Mouse (Mus musculus): ENCODE results near the gene Olfr571.

Gene Olfr571

GRCm38 (mm10) chr7:102917032-102917875 lies at the start of gene Olfr571:
Olfr571 (minus strand) TSS chr7:102917536.
- no peak for DNase-seq (ENCODE audit: low spot score in 2 of 2)

- DNase-seq (ENCODE audit: low spot score in 2 of 2), result no peak
Observed at GRCm38 (mm10) chr7:102962360-102962759, 45.0 kb upstream of the Olfr571 start, which contains the start of gene Olfr576. Olfr576 (plus strand) TSS chr7:102962660.

GRCm38 (mm10) chr7:102958593-102958992 lies 41.3 kb upstream of the Olfr571 start, which contains the start of gene Olfr575:
Olfr575 (minus strand) TSS chr7:102958775.
- no peak for DNase-seq (ENCODE audit: low spot score in 2 of 2)

- DNase-seq (ENCODE audit: low spot score in 2 of 2), result no peak
Observed at GRCm38 (mm10) chr7:102958137-102958536, 40.8 kb upstream of the Olfr571 start.

- no peak for DNase-seq (ENCODE audit: low spot score in 2 of 2)
Observed at GRCm38 (mm10) chr7:102950732-102951131, 33.4 kb upstream of the Olfr571 start.

- DNase-seq (ENCODE audit: low spot score in 2 of 2), result no peak
Observed at GRCm38 (mm10) chr7:102948167-102948566, 30.8 kb upstream of the Olfr571 start, which contains the start of gene Olfr574. Olfr574 (plus strand) TSS chr7:102948467.

GRCm38 (mm10) chr7:102943417-102943816 lies 26.1 kb upstream of the Olfr571 start:
- DNase-seq (ENCODE audit: low spot score in 2 of 2), result no peak

GRCm38 (mm10) chr7:102942475-102942874 lies 25.1 kb upstream of the Olfr571 start, which contains the start of gene Olfr573-ps1:
Olfr573-ps1 (minus strand) TSS chr7:102942575.
- no peak for DNase-seq (ENCODE audit: low spot score in 2 of 2)

GRCm38 (mm10) chr7:102927105-102927504 lies 9.8 kb upstream of the Olfr571 start:
- DNase-seq (ENCODE audit: low spot score in 2 of 2), result no peak

- no peak for DNase-seq (ENCODE audit: low spot score in 2 of 2)
Observed at GRCm38 (mm10) chr7:102924109-102924508, 6.8 kb upstream of the Olfr571 start, which contains the start of gene Olfr572. Olfr572 (plus strand) TSS chr7:102924409.

- no peak for DNase-seq (ENCODE audit: low spot score in 2 of 2)
Observed at GRCm38 (mm10) chr7:102919632-102920031, 2.3 kb upstream of the Olfr571 start.

- DNase-seq (ENCODE audit: low spot score in 2 of 2), result no peak
Observed at GRCm38 (mm10) chr7:102916405-102916804, 931 bp downstream of the Olfr571 start.

- DNase-seq (ENCODE audit: low spot score in 2 of 2), result no peak
Observed at GRCm38 (mm10) chr7:102915261-102915660, 2.1 kb downstream of the Olfr571 start.

- no peak for DNase-seq (ENCODE audit: low spot score in 2 of 2)
Observed at GRCm38 (mm10) chr7:102890782-102891181, 26.6 kb downstream of the Olfr571 start, which contains the start of gene Olfr569. Olfr569 (minus strand) TSS chr7:102890882.

GRCm38 (mm10) chr7:102876822-102877221 lies 40.5 kb downstream of the Olfr571 start, which contains the start of gene Olfr568:
Olfr568 (plus strand) TSS chr7:102877122.
- DNase-seq (ENCODE audit: low spot score in 2 of 2), result no peak

- no peak for DNase-seq (ENCODE audit: low spot score in 2 of 2)
Observed at GRCm38 (mm10) chr7:102858665-102859064, 58.7 kb downstream of the Olfr571 start, which contains the start of gene Olfr566. Olfr566 (minus strand) TSS chr7:102858765.

GRCm38 (mm10) chr7:102855807-102856206 lies 61.5 kb downstream of the Olfr571 start:
- no peak for DNase-seq (ENCODE audit: low spot score in 2 of 2)
